Mouse (Mus musculus) mouse embryonic stem cell (cell line): ENCODE data around the gene Siglec1.

Experiments used
- in situ Hi-C, 2 experiments: fragments of 300-500 bp; cut with MboI; formaldehyde crosslinking; loops; 1 replicate in 1 of 2; 3 replicates in 1 of 2; pipeline ENCODE4 v1.14.3; 2019 to 2020; ENCODE audit warnings: low sequenced_read_pairs in 2 of 2, low pct_unique_long_range_greater_than_20kb in 1 of 2, mixed read lengths in 1 of 2; ENCODE audit not compliant: unreplicated experiment in 1 of 2

The Siglec1 gene

GRCm38 (mm10) chr2:131059377-131059776 lies 27.2 kb downstream of the Siglec1 start:
- in situ Hi-C loops = loop anchor here (10.0 to 25.0 kb wide), 2 partner anchors 355 to 453 kb away; no protein-coding TSS in a partner anchor

- in situ Hi-C loops = loop anchor here (10.0 to 25.0 kb wide), 2 partner anchors 356 to 454 kb away; no protein-coding TSS in a partner anchor
These were observed 27.9 kb downstream of the Siglec1 start for GRCm38 (mm10) chr2:131058672-131059071.

- in situ Hi-C loops = loop anchor here (10.0 to 25.0 kb wide), 2 partner anchors 359 to 456 kb away; no protein-coding TSS in a partner anchor
These were observed 30.4 kb downstream of the Siglec1 start for GRCm38 (mm10) chr2:131056191-131056590.

- in situ Hi-C loops = loop anchor here (10.0 to 25.0 kb wide), 2 partner anchors 359 to 457 kb away; no protein-coding TSS in a partner anchor
These were observed 30.9 kb downstream of the Siglec1 start for GRCm38 (mm10) chr2:131055631-131056030.

GRCm38 (mm10) chr2:131054646-131055264 lies 31.8 kb downstream of the Siglec1 start:
- in situ Hi-C loops = loop anchor here (10.0 to 25.0 kb wide), 2 partner anchors 360 to 458 kb away; no protein-coding TSS in a partner anchor

- in situ Hi-C loops = loop anchor here (10.0 to 25.0 kb wide), 2 partner anchors 361 to 458 kb away; no protein-coding TSS in a partner anchor
These were observed 32.5 kb downstream of the Siglec1 start for GRCm38 (mm10) chr2:131053851-131054645.

- in situ Hi-C loops = loop anchor here (10.0 to 25.0 kb wide), 2 partner anchors 362 to 459 kb away; no protein-coding TSS in a partner anchor
These were observed 33.6 kb downstream of the Siglec1 start for GRCm38 (mm10) chr2:131052862-131053418.

- in situ Hi-C loops = loop anchor here (10.0 to 25.0 kb wide), 2 partner anchors 363 to 460 kb away; no protein-coding TSS in a partner anchor
These were observed 34.5 kb downstream of the Siglec1 start for GRCm38 (mm10) chr2:131052043-131052442.

GRCm38 (mm10) chr2:131046025-131046424 lies 40.5 kb downstream of the Siglec1 start:
- in situ Hi-C loops = no loop called here

GRCm38 (mm10) chr2:131044989-131045720 lies 41.4 kb downstream of the Siglec1 start:
- in situ Hi-C loops = no loop called here

- in situ Hi-C loops = no loop called here
These were observed 42.2 kb downstream of the Siglec1 start for GRCm38 (mm10) chr2:131044354-131044852.

GRCm38 (mm10) chr2:131042988-131043387 lies 43.6 kb downstream of the Siglec1 start, which contains the start of gene Gfra4:
Gene Gfra4, minus strand, starts transcription at chr2:131043088.
- in situ Hi-C loops = no loop called here

- in situ Hi-C loops = no loop called here
These were observed 45.4 kb downstream of the Siglec1 start for GRCm38 (mm10) chr2:131040854-131041825.

- in situ Hi-C loops = no loop called here
These were observed 47.9 kb downstream of the Siglec1 start for GRCm38 (mm10) chr2:131038675-131039074.

GRCm38 (mm10) chr2:131038197-131038596 lies 48.4 kb downstream of the Siglec1 start:
- in situ Hi-C loops = no loop called here

GRCm38 (mm10) chr2:131037226-131037990 lies 49.2 kb downstream of the Siglec1 start:
- in situ Hi-C loops = no loop called here
